Mouse (Mus musculus) left cerebral cortex, adult 18-20 months (tissue): Measurements from ENCODE around the gene Aspdh. TPM values are rescaled to one million over a fixed set of nuclear protein-coding genes. Genes with fewer than 3 reads are reported as not detected.

ENCODE experiments used
- DNase-seq, 2 experiments: peaks; one replicate each; pipeline ENCODE4 v3.0.0; 2021 to 2022; ENCODE audit warnings: low spot score in 2 of 2, mixed read lengths in 1 of 2
- long read RNA-seq, 2 experiments: library from polyadenylated mRNA; stranded (forward); transcript quantifications; one replicate each; pipeline ENCODE4 v2.0.0; 2021
- total RNA-seq, 2 experiments: library from RNA; stranded (reverse); gene quantifications; 2 replicates each; pipeline ENCODE4 v1.2.3; 2021

Gene Aspdh
- 1 to 10 TPM; 5.0 to 5.6 TPM for total RNA-seq
- long read RNA-seq, experiment 1, partial matches to known transcripts: 3 of 7 reads
- long read RNA-seq, experiment 1, other reads (novel, unspliced or antisense): 1 of 7 reads
- long read RNA-seq, experiment 2, partial matches to known transcripts: 0 of 2 reads
- long read RNA-seq, experiment 2, other reads (novel, unspliced or antisense): 0 of 2 reads

- DNase-seq: no peak
Observed at GRCm38 (mm10) chr7:44465111-44465510, at the start of gene Aspdh. Gene Aspdh, plus strand, starts transcription at chr7:44465391.

GRCm38 (mm10) chr7:44427666-44428065 is 37.5 kb upstream of the Aspdh start:
- DNase-seq: no peak

DNA sequence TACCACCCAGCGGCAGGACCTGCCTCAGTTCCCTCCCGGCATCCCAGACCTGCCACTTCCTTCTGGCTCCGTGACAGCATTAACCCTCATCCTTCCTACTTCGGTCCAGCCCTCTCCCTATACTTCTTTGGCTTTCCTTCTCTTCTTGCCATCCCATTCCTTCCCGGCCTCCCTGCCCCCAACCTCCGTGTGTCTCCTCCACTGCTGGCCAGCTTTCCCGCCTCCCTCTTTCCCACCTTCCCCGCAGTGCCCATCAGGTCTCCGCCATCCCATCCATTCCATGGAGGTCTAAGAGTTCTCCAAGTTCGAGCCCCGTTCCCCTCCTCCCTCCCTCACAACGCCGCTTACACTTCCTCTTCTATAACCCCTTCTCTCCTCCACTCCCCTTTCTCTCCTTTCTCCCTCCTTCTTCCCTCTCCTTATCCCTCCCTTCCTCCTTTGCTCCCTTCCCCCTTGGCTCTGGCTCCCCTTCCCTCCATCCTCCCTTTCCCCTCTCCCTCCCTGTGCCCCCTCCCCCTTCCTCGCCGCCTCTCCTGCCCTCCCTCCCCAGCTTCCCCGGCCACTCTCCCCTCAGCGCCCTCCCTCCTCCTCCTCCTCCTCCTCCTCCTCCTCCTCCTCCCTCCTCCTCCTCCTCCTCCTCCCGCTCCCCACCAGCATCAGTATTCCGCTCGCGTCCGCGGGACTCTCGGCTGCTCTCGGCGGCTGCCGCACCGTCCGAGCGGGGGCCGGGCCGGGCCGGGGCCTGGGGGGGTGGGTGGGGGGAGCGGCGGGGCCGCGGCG is 36.8 kb upstream of the Aspdh start:
- peak; percentile 56 to 58 for DNase-seq

- DNase-seq: peak; percentile 67 to 86
Observed at GRCm38 (mm10) chr7:44428968-44429521, 36.1 kb upstream of the Aspdh start, which contains the start of gene Lrrc4b. Gene Lrrc4b, plus strand, starts transcription at chr7:44429018.

GRCm38 (mm10) chr7:44429534-44430488 is 35.4 kb upstream of the Aspdh start:
- peak; percentile 47 to 61 for DNase-seq

DNA sequence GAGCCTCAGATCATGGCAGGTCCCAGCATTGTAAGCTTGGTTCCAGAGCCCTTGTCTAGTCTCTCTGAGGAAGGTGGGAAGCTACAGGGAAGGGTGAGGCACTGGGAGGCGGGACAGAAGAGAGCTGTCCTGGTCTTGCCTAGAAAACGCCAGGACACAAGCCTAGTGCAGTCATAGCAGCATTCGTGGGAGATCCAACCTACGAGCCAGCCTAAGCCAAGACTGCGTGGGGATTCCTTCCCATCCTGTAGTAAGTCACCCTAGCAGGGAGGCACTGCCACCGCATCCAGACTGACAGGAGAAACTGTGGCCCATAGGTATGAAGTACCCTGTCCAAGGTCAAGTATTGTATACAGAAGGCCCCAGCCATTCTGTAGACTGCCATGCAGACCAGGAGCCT is 32.6 kb upstream of the Aspdh start:
- DNase-seq: peak in 1 of 2 experiments; percentile 42

DNA sequence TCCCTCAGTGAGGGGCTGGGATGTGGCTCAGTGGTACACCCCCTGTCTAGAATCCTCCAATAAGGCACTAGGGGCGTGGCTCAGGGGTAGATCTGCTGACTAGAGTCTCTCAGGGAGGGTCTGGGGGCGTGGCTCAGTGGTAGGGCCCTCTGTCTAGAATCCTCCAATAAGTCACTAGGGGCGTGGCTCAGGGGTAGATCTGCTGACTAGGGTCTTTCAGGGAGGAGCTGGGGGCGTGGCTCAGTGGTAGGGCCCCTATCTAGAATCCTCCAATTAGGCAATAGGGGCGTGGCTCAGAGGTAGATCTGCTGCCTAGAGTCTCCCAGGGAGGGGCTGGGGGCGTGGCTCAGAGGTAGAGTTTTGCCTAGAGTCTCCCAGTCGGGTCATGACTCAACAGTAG is 31.8 kb upstream of the Aspdh start:
- DNase-seq: no peak

DNA sequence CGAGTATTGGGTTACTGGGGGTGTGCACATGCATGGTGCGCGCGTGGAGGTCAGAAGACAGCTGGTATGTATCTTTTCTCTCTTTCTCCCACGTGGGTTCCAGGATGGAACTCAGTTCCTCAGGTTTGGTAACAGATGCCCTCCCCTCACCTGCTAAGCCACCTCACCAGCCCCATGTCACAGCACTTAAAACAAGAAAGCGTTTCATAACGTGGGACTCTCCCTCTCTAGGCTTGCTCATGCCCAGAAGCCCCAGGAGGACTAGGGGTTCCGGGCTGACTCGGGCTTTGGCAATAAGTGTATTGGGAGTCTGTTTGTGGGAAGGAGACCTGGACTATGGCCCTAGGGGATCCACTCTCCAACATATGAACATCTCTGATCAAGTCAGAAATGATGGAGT is 31.1 kb upstream of the Aspdh start:
- no peak for DNase-seq

- no peak for DNase-seq
Observed at GRCm38 (mm10) chr7:44435796-44436195, 29.4 kb upstream of the Aspdh start.

- DNase-seq: no peak
Observed at GRCm38 (mm10) chr7:44436267-44436666, 28.9 kb upstream of the Aspdh start.

GRCm38 (mm10) chr7:44437188-44437587 is 28.0 kb upstream of the Aspdh start:
- DNase-seq: no peak

- no peak for DNase-seq
Observed at GRCm38 (mm10) chr7:44437933-44438332, 27.3 kb upstream of the Aspdh start.

DNA sequence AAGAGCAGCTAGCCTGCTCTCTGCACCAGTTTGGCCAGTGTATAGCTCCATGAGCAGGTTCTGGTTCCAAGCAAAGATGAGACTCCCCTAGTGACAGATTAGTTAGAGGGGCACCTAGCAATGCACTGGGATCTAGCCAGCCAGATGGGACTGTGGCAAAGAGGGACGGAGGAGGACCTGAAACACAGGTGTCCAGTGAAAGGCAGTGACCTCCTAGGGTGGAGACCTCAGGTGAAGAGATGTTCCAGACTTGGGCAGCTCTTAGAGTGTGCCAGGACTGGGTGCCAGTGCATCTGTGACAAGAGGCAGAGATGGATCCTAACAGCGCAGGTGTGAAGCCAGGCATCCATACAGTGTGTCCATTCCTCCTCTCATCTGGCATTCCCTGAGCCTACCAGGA is 25.5 kb upstream of the Aspdh start:
- DNase-seq: no peak

DNA sequence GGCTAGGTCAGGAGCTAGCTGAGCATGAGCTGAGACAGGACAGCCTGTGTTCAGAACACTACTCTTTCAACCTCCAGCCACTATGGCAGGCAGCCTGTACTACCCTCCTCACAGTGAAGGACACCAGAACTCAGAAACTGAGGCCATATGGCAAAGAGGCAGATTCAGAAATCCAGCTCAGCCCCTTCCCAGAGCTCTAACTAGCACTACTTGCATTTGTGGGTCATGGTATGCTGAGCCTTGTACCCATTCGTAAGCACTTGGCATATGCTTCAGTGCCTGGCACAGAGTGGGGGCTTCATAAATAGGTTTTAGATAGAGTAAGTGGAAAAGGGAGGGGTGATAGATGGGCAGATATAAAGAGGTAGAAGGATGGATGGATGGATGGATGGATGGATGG is 24.7 kb upstream of the Aspdh start:
- no peak for DNase-seq

GRCm38 (mm10) chr7:44441180-44441579 is 24.0 kb upstream of the Aspdh start:
- no peak for DNase-seq

DNA sequence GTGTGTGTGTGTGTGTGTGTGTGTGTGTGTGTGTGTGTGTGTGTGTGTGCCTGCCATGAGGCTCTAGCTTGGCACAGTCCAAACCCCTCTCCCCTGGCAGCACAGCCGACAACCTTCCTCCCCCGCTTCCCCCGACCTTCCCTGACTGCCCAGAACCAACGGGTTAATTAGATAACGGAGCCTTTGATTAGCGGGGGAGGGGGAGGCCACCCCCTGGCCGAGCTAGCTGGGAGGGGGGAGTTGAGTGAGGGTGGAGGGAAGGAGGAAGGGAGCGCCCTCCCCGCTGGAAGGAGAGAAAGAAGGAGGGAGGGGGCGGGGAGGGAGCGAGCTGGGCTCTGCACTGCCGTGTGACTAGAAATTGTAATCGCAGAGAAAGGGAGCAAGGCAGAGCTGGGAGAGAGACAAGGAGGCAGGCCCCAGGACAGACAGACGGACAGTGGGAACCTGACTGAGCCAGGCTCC is 23.5 kb upstream of the Aspdh start:
- peak in 1 of 2 experiments; percentile 71 for DNase-seq

DNA sequence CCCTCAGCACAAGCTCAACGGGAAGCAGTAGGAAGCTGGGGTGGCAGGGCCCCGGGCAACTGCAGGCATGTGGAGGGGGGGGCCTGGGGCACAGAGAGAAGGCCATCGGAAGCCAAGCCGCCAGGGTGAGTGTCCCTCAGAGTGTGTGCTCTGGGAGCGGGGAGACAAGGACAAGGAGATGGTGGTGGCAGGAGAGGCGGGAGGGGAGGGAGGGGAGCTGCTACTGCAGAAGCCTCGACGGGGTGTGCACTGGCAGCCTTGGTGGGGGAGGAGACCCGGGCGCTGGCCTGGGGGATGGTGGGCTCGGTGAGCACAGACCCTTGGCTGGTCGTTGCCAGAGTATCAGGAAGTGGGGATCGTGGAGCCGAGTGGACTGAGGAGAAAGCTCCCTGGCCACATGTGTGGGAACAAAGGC is 22.8 kb upstream of the Aspdh start:
- peak in 1 of 2 experiments; percentile 47 for DNase-seq

DNA sequence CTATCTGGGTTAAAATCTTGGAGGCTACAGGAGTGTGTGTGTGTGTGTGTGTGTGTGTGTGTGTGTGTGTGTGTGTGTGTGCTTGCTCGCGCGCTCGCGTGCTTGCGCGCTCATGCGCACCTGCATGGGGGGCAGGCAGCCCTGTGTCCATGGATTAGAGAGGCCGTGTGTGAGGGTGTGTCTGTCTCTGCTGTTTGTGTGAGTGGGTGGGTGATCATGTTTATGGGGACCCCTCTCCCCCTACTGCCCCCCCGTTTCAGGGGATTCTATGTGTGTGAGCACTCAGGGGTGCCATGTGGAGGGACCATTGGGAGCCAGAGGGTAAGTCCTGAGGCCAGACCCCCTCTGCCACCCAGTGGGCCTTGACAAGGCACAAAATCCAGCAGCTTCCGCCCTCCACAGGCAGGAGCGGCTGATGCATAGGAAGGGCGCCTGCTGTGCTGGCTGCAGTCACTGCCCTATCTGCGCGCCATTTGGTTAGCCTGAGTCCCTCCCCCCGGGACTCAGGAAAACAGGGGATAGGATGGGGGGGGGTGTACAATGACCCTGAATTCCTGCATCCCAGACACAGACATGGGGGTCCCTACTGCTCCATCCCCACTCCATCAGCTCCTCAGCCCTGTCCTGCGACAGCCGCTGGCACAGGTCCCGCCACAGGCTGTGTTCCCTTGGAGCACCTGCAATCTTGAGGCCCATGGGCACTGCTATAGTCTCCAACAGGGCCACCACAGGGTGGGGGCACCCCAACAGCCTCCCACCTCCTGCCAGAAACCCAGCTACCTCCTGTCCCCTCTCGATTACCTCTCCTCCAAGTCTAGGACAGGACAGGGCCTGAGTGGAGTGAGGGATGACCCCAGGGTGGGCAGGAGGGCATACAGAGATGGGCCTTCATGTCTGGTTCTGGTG is 21.7 kb upstream of the Aspdh start:
- no peak for DNase-seq

- no peak for DNase-seq
Observed at GRCm38 (mm10) chr7:44444886-44445527, 20.2 kb upstream of the Aspdh start.

DNA sequence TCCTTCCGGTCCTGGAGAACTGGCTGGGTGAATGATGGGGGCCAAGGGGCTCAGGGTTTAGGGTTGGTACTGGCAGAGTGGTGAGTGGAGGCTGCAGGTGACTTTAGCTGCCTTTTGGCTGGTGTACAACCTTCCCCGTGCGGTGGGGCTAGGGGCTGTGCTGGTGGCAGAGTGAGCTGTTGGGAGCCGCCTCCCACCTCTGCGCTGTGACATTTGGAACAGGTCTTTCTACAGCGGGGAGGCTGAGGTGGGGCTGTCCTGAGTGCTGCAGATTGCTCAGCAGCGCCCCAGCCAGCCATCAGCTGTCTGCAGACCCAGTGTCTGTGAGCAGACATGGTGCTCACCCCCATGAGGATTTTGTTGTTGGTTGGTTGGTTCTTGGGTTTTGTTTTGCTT is 19.7 kb upstream of the Aspdh start:
- DNase-seq: no peak
